Mouse (Mus musculus) urinary bladder, postnatal 14 days (tissue): ENCODE measurements around the gene Zscan10.
"Not testable (repeated sequence)": the region's sequence is repeated elsewhere in the genome, so short reads cannot be mapped to it uniquely, and the experiment has no call there.

ENCODE experiments used
- DNase-seq: peaks from one replicate; pipeline ENCODE4 v3.0.0; 2021; ENCODE audit warnings: low spot score

Gene Zscan10

DNA sequence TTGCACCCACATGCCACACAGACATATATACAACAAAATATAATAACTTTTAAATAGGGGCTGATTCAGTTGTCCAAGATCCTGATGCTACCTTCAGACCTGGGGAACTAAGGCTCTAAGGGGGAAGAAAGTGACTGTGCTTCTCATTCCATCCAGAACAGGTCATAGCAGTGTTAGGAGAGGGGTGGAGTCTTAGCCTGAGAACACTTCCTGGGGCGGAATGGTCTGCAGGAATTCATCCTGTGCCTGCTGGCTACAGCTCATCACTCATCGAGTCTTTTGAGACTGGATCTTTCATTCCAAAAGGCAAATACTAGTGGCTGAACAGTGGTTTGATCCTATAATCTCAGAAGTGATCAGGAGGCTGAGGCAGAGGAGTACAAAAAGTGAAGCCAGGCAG, 13.4 kb upstream of the Zscan10 start:
- DNase-seq = no peak

GRCm38 (mm10) chr17:23592208-23592925, 8.3 kb upstream of the Zscan10 start:
- peak; percentile 97 for DNase-seq

GRCm38 (mm10) chr17:23592926-23593300, 7.7 kb upstream of the Zscan10 start:
- DNase-seq = no peak

GRCm38 (mm10) chr17:23595139-23595538, 5.5 kb upstream of the Zscan10 start:
- not testable (repeated sequence) for DNase-seq

- peak; percentile 89 for DNase-seq
These were observed 1.8 kb upstream of the Zscan10 start, which contains the start of gene Zfp13 for GRCm38 (mm10) chr17:23598582-23599552. Gene Zfp13 (minus strand): TSS chr17:23599487.

DNA sequence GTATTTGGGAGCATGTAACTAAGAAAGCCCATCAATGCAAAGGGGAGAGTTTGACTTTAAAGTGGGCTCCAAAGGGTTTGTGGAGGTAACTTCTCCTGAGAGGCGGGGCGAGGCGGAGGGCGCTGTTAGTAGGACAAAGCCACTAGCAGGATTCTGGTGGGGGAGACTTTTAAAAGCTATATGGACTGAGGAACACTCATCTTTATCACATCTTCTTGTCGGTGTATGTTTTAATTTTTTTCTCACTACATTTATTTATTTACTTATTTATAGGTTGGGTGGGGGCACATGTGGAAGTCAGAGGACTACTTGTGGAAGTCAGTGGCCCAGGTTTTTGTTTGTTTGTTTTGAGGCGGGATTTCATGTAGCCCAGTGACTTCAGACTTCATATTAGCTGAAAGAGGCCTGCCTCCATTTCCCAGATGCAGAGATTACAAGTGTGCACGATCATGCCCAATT, 1.0 kb upstream of the Zscan10 start:
- no peak for DNase-seq

DNA sequence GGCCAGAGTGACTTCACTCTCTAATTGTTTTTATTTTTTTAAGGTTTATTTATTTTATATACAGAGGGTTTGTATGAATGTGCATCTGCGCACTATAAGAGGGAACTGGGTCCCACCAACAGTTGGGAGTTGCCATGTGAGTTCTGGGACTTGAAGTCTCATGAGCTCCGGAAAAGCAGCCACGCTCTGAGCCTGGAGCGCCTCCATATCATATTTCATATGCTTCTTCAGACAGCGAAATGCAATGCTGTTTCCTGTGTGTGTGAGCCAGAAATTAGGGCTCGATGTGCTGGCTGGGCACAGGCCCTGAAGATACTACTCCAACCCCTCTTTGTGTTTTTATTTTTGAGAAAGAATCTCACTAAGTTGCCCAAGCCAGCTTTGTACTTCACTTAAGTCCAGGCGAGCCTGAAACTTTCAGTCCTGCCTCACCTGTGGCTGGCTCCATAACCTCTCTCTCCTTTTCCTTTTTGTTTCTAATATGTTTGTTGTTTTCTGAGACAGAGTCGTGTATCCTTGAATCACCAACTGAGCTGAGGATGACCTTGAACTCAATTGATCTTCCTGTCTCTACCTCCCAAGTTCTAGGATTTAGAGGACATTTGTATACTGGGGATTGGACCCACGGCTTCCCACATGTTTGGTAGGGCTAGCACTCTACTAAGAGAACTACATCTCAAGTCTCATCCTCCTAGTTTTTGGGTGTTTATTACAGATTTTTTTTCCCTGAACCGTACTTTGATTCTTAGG, 1.4 kb downstream of the Zscan10 start:
- DNase-seq = no peak

- no peak for DNase-seq
These were observed 2.4 kb downstream of the Zscan10 start for GRCm38 (mm10) chr17:23603077-23603476.

DNA sequence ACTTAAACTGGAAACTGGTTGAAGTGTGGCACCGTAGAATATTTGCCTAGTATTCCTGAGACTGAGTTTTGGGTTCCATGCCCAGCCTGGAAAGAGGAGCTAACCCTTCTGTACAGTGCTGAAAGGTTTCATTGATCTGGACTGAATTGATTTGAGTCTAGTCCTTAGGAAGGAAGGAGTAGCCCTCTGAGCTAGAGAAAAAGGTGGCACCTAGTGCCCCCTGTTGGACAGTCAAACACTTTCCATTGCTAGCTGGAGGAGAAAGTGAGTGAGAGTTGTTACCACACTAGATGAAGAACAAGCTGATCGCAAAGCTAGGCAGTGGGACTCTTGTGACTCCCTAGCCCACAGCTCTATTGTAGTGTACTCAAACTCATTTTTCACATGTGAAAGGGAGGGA, 2.9 kb downstream of the Zscan10 start:
- DNase-seq = no peak

GRCm38 (mm10) chr17:23604394-23604793, 3.7 kb downstream of the Zscan10 start:
- no peak for DNase-seq

GRCm38 (mm10) chr17:23605220-23605619, 4.6 kb downstream of the Zscan10 start:
- no peak for DNase-seq

GRCm38 (mm10) chr17:23609612-23610011, 9.0 kb downstream of the Zscan10 start:
- DNase-seq = no peak

DNA sequence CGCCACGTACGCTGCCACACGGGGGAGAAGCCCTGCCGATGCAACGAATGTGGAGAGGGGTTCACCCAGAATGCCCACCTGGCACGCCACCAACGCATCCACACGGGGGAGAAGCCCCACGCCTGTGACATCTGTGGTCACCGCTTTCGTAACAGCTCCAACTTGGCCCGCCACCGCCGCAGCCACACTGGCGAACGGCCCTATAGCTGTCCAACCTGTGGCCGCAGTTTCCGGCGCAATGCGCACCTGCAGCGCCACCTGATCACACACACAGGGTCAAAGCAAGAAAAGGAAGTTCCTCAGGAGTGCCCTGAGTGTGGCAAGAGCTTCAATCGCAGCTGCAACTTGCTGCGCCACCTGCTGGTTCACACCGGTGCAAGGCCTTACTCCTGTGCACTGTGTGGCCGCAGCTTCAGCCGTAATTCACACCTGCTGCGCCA, 9.7 kb downstream of the Zscan10 start:
- DNase-seq = peak; percentile 68

GRCm38 (mm10) chr17:23617087-23617486, 16.4 kb downstream of the Zscan10 start:
- no peak for DNase-seq

- DNase-seq = no peak
These were observed 19.7 kb downstream of the Zscan10 start for GRCm38 (mm10) chr17:23620351-23620750.

DNA sequence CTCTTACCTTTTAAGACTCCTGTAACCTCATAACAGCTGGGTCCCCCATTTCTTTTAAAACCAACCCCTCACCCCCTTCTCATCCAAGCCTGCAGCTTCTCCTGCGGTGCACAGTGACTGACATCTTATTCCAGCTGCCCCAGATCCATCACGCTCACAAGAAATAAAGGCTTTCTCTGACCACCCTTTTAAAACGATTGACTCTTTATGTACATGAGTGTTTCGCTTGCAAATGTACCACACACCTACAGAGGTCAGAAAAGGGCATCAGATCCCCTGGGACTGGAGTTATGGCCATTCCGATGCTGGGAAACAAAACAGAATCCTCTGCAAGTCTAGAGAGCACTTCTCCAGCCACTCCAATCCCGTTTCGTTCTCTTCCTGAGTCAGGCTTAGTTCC, 27.2 kb downstream of the Zscan10 start:
- DNase-seq = no peak

DNA sequence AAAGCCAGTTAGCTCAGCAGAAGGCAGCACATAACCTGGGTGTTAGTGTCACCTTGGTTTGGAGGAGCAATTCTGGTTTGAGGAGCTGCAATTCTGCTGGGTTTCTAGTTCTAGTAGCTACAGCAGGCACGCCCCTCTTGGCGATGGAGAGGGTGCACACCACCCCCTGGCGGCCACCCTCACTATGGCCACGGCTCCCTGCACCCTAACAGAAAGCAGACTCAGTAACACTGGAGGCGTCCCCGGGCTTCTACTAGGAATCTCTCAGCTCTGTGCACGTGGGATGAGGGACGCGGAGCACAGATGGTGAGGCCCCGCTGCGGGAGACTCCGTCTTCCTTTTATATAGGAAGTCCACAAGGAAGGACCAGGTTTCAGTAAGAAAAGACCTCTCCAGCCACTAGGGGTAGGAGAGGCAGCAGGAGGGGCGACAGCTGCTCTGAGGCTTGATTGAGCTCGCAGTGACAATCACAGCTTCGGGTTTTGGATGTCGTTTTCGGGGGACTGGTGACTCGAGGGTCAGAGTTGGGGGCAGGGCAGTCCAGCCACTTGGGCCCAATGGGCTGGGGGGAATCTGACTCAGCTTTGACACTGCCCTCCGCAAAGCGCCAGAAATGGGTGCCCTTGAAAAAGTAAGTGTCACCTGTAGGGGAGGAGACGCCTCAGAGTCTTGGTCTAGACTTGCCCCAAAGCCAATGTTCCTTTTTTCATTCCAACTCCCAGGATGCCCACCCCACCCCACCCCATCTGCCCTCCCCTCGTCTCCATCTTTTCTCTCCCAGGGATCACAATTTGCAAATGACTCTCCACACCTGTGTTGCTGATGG, 29.8 kb downstream of the Zscan10 start:
- DNase-seq = peak; percentile 81

DNA sequence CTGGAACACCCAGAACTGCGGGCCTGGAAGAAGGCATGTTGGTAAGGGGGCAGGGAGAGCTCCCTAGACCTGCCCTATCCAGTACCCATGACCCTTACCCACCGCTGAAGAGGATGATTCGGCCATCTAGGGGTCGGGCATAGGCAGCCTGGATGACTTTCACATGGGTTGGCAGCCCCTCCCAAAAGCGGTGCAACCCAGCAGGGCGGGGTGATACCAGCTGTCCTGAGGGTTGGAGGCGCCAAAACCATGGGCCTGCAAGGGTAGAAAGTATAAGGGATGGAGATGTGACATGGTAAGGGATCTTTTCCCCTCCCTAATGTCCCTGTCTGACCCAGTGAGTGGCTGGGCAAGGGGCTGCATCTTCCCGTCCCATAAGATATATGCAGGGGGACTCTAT, 30.6 kb downstream of the Zscan10 start:
- no peak for DNase-seq

DNA sequence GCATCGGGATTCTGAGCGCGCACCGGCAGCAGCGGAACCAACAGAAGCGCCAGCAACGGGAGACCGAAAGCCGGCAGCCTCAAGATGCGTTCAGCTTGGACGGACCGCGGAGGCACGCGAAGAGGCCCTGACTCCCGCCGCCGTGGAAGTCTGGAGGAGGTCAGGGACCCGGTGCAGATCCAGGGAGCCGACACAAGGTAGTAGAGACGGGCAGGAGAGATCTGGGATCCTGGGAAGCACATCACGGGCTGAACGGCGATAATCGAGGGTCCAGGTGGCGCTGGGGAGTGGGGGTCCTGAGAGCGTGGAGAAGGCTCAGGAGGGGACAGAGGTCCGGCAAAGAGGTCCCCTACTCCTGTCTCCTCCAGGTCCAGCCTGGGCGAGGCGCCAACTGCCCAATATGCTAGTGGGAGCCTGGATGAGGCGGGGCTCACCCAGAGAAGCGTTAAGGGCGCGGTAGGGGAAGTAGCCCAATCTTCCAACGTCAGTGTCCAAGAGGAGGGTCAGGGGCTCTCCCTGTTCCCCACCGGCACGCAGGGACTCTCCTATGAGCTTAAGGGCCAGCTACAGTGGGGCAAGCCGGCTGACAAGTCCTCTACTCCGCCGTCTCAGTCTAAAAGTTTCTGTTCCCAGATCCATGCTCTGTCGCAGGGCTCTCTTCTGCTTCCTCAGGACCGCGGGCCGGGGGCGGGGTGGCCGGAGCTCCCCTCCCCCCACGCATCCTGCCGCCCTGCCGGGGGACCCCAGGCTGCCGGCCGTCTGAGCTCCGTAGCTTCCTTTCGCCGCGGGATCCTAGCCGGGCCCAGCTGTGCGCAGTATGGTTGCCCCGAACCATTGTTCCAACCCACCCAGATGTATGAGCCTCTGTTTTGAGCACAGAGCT, 44.2 kb downstream of the Zscan10 start, which contains the start of gene Mmp25:
TSS of gene Mmp25 (minus strand) at position 665 of the 883 bp plus-strand sequence.
- no peak for DNase-seq

- DNase-seq = no peak
These were observed 45.2 kb downstream of the Zscan10 start for GRCm38 (mm10) chr17:23645894-23646293.
